Mouse (Mus musculus) adrenal gland, postnatal 25 days (tissue): ENCODE data around the gene Cnga1. TPM values are rescaled to one million over a fixed set of nuclear protein-coding genes. Genes with fewer than 3 reads are reported as not detected.
A peak's percentile ranks its signal among the peaks of the same experiment; 100 is the strongest.

Source experiments
- DNase-seq: peaks from one replicate; pipeline ENCODE4 v3.0.0; 2021; ENCODE audit warnings: mixed read lengths
- long read RNA-seq: library from polyadenylated mRNA; stranded (forward); transcript quantifications from one replicate; pipeline ENCODE4 v2.0.0, GENCODE M21; 2021
- total RNA-seq: library from RNA; stranded (reverse); gene quantifications from 2 replicates; pipeline ENCODE4 v1.2.3, GENCODE M21; 2021

Cnga1 gene
- total RNA-seq, result not detected in 2 replicates
- long read RNA-seq, result 0 reads

GRCm38 (mm10) chr5:72644175-72644574, at the start of gene Cnga1:
TSS of gene Cnga1 (minus strand) at chr5:72644275.
- no peak for DNase-seq

DNA sequence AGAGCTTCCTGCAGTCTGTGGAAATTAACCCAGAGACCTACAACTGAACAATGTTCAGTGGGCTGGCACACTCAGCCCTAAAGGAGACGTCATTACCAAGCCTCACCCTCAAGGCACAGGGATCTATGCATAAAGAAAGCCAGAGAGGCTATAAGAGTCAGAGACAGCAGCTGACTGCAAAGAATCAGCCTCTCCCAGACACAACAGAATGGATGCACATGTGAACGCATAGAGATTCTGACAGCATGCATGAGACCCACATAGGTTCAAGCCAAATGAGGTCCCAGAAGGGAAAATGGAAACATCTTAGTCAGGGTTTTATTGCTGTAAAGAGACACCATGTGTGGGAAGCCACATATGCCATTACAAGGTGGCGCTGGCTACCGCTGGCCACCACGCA, 46.4 kb upstream of the Cnga1 start:
- no peak for DNase-seq

DNA sequence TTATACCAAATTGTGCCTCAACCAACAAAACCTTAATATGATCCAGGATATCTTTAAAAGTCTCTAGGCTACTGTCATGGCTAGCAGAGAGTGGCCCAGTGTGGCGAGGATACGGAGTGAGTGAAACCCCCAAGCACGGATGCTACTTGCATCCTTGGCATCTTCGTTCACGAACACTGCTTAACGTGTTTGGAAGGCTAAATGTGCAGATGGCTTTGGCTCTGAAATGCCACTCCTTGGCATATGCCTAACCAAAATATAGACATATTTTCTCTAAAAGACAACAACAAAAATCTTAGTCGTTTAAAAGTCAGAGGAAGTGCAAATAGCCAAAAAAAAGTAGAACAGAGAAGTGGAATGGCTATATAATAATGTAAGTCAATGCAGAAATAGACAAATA, 45.5 kb upstream of the Cnga1 start:
- no peak for DNase-seq

- DNase-seq, result no peak
Measured at GRCm38 (mm10) chr5:72681451-72681850, 37.4 kb upstream of the Cnga1 start.

DNA sequence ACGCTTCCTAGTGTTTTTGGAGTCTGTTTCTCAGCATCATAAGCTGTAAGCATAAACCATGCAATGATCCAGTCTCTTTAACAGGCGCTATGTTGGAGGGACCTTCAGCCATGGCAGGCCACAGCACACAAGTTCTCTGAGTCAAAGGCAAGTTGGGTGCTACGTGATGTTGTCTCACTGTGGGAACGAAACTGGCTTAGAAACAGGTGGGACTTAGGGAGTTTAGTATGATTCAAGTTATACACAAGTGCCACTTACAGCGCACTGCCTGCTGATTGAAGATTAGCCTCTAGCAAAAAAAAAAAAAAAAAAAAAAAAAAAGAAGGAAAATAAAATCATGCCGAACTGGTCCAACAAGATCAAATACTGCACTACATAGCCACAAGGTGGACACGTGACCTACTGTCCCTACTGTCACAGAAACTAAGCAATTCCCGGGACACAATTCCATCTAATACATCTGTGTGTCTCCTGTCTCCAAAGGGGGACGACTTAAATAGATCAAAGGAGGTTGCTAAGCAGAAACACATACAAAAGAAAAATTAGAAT, 31.0 kb upstream of the Cnga1 start:
- no peak for DNase-seq

- no peak for DNase-seq
Measured at GRCm38 (mm10) chr5:72671017-72671699, 27.1 kb upstream of the Cnga1 start.

GRCm38 (mm10) chr5:72668351-72668750, 24.3 kb upstream of the Cnga1 start:
- DNase-seq, result no peak

- DNase-seq, result no peak
Measured at GRCm38 (mm10) chr5:72666428-72666827, 22.4 kb upstream of the Cnga1 start.

DNA sequence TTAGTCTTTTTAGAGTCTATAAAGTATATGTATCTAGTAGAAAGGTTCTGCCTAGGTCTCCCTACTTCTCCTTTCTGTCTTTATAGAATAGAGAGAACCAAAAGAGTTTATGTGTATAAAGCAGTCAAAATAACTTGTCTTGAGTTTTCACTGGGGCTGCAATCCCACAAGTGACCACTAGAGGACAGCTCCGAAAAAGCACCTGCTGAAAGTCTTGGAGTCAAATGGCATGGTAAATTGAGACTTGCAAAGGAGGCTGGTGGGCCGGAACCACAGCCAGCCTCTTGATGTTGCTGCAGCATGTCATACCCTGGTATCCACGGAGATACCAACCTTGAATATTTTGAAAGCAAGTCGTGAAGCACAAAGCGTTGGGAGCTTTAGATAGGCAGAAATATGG, 21.2 kb upstream of the Cnga1 start:
- DNase-seq, result peak; percentile 44

GRCm38 (mm10) chr5:72664854-72665253, 20.8 kb upstream of the Cnga1 start:
- DNase-seq, result no peak

DNA sequence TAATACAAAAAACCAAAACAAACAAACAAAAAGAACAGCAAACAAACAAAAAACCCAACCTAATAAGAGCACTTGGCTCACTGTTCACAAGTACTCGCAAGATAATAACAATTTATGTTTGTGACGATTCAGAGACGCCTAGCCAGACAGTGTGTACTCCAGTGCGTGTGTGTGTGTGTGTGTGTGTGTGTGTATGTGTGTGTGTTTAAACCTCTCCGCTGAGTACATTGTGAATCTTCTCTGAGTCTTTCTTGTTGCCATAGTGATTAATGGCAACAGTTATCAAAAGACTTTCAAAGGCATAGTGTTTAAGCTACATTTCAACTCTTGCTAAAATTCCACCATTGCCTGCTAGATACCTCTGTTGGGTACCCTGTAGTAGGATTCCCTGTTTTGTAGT, 20.1 kb upstream of the Cnga1 start:
- DNase-seq, result no peak

GRCm38 (mm10) chr5:72661051-72661781, 17.1 kb upstream of the Cnga1 start:
- DNase-seq, result no peak

DNA sequence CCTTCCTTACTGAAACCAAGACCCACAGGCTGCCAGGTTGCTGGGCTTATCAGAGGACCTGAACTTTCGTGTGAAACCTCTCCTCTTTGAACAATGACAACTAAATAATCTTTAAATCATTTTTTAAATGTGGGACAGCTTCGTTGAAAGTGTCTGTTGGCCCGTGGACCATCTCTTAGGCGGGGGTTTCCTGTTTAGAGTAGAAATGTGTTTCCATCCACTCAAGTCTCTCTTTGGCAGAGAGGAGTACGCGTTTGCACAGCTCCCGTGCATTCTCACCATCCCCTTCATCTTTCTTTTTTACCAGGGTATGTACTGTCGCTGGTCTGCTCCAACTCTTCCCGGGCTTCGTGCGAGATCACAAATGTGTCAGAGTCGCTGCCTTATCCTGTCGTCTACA, 14.3 kb upstream of the Cnga1 start:
- no peak for DNase-seq

GRCm38 (mm10) chr5:72656270-72656791, 12.3 kb upstream of the Cnga1 start:
- DNase-seq, result no peak

GRCm38 (mm10) chr5:72653068-72653674, 9.1 kb upstream of the Cnga1 start:
- no peak for DNase-seq

DNA sequence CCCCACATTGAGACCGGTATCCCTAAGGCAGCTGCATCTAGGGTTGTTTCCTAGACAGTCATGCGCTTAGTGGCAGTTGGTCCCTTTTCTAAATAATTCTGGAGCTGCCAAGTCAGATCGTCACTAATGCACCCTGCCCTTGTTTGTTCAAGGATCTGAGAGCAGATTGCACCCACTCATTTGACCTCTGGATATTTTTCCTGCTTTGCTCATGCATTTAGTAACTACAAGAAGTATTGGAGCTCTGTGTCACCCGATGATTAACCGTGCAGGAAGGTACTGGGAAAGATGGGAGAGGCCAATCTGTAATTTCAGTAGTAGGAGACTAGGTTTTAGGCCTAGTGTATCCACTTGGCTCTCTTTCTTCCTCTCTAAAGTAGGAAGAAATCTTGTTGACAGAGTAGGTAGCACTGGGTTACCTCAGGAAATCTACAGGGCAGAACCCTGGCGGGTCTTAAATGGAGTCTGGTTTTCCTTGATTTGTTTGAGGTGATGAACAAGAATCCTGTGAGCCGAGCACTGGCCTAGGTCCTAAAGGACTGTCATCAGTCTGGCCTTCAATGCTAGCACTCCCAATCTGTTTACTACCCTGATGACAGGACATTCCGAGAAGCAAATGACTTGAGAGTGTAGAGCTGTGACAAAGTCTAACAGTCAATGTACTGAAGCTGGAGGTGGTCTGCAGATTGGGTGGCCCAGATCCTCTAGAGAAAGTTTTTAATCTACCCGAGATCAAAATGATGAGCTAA, 5.1 kb upstream of the Cnga1 start:
- no peak for DNase-seq

GRCm38 (mm10) chr5:72647958-72648595, 4.0 kb upstream of the Cnga1 start:
- DNase-seq, result no peak

- peak; percentile 76 for DNase-seq
Measured at GRCm38 (mm10) chr5:72647418-72647907, 3.4 kb upstream of the Cnga1 start, which contains the start of gene Nipal1. TSS of gene Nipal1 (plus strand) at chr5:72647795.

GRCm38 (mm10) chr5:72646996-72647395, 2.9 kb upstream of the Cnga1 start:
- DNase-seq, result no peak

DNA sequence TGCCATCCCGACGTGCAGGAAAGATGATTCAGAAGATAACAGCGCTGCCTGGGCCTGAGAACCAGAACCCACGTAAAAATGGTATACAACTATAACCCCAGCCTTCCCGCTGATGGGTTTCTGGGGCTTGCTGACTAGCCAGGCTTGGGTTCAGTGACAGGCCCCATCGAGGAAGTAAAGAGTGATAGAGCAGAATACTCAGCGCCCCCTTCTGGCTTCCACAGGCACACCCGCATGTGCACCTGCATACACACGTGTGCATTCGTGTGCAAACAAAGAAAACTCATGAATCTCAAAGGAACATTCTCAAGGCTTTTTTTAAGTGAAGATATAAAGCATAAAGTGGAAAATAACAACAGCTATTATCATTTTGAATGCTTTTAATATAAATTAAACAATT, 2.1 kb upstream of the Cnga1 start:
- DNase-seq, result no peak

- DNase-seq, result no peak
Measured at GRCm38 (mm10) chr5:72643655-72644054, 420 bp downstream of the Cnga1 start.
